Mouse (Mus musculus) fibroblast of lung, adult 2 months (primary cell): ENCODE measurements around the gene Lhx6.

Experiments used
- DNase-seq: peaks from one replicate; pipeline ENCODE4 v3.0.0-alpha.2; 2011; ENCODE audit warnings: low read depth

The Lhx6 gene

GRCm38 (mm10) chr2:36035413-36036081, 69.7 kb downstream of the Lhx6 start:
- no peak for DNase-seq

- no peak for DNase-seq
Measured at GRCm38 (mm10) chr2:36034898-36035297, 70.3 kb downstream of the Lhx6 start.

DNA sequence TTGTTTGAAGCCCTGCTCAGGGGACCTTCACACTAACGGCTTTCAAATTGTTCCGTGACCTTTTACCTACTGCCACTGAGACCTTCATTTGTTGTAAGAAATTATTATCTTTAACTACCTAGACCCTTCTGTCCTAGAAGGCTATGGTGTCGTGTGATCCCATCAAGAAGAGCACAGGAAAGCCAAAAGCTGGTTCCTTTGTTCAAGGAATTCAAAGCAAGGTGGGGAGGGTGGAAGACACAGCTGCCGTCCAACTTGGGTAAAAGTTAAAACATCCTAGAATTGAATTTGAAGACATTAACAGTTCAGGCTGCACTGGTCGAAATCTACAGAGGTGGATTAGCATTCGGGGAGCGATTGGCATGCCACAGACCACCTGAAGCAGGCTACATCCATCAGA, 71.2 kb downstream of the Lhx6 start:
- no peak for DNase-seq

DNA sequence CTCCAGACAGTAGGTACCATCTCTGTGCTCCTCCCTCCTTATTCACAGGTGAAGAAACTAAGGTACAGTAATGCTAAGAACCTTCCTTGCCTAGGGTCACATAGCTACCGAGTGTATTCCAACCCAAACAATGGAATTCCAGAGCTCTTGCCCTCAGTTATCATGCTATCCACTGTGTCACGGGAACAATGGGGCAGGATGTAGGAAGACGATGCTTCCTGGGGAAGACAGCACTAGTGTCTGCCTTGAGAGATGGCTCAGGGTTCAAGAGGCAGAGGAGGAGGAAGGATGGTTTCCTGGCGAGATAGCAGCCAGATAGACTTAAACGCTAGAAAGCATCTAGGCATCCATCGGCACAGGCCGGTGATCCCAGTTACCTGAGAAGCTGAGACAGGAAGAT, 72.3 kb downstream of the Lhx6 start:
- no peak for DNase-seq
